Mouse (Mus musculus) frontal cortex, postnatal 10 days (tissue): ENCODE data around the gene Il23a.
A peak's percentile ranks its signal among the peaks of the same experiment; 100 is the strongest.
"Not testable (repeated sequence)": the region's sequence is repeated elsewhere in the genome, so short reads cannot be mapped to it uniquely, and the experiment has no call there.

Experiments
- DNase-seq, 2 experiments: peaks; one replicate each; pipeline ENCODE4 v3.0.0; 2022; ENCODE audit warnings: low spot score in 2 of 2, mixed read lengths in 1 of 2

Gene Il23a

GRCm38 (mm10) chr10:128309654-128310053 is 11.1 kb upstream of the Il23a start:
- no peak for DNase-seq

- peak; percentile 100 for DNase-seq
These were observed 4.8 kb upstream of the Il23a start, which contains the start of gene Pan2 for GRCm38 (mm10) chr10:128303126-128304021. Pan2 (plus strand) TSS chr10:128303335.

GRCm38 (mm10) chr10:128302785-128303125 is 4.2 kb upstream of the Il23a start:
- DNase-seq = no peak

- DNase-seq = no peak
These were observed 3.8 kb upstream of the Il23a start for GRCm38 (mm10) chr10:128302357-128302756.

GRCm38 (mm10) chr10:128298243-128298642 is 309 bp downstream of the Il23a start:
- DNase-seq = no peak

- DNase-seq = no peak
These were observed 930 bp downstream of the Il23a start for GRCm38 (mm10) chr10:128297622-128298021.

GRCm38 (mm10) chr10:128297221-128297620 is 1.3 kb downstream of the Il23a start:
- no peak for DNase-seq

GRCm38 (mm10) chr10:128296370-128297090 is 2.0 kb downstream of the Il23a start:
- DNase-seq = no peak

- not testable (repeated sequence) for DNase-seq
These were observed 8.0 kb downstream of the Il23a start for GRCm38 (mm10) chr10:128290594-128290993.

- DNase-seq = peak in 1 of 2 experiments; percentile 52
These were observed 14.7 kb downstream of the Il23a start for GRCm38 (mm10) chr10:128283604-128284579.

- DNase-seq = no peak
These were observed 15.6 kb downstream of the Il23a start for GRCm38 (mm10) chr10:128282886-128283450.

GRCm38 (mm10) chr10:128281682-128282081 is 16.9 kb downstream of the Il23a start:
- DNase-seq = no peak

- DNase-seq = no peak
These were observed 17.6 kb downstream of the Il23a start for GRCm38 (mm10) chr10:128280943-128281342.

- DNase-seq = no peak
These were observed 20.4 kb downstream of the Il23a start for GRCm38 (mm10) chr10:128278158-128278557.

- not testable (repeated sequence) for DNase-seq
These were observed 23.2 kb downstream of the Il23a start for GRCm38 (mm10) chr10:128275374-128275773.

GRCm38 (mm10) chr10:128272819-128273439 is 25.6 kb downstream of the Il23a start:
- DNase-seq = not testable (repeated sequence)

GRCm38 (mm10) chr10:128271883-128272282 is 26.7 kb downstream of the Il23a start:
- no peak for DNase-seq

GRCm38 (mm10) chr10:128270866-128271265 is 27.7 kb downstream of the Il23a start:
- DNase-seq = no peak

GRCm38 (mm10) chr10:128270287-128270841 is 28.2 kb downstream of the Il23a start, which contains the start of gene Stat2:
Stat2 (plus strand) TSS chr10:128270559.
- DNase-seq = peak; percentile 95 to 96

- DNase-seq = no peak
These were observed 29.2 kb downstream of the Il23a start for GRCm38 (mm10) chr10:128269206-128269910.
